Mouse (Mus musculus) leukemia stem cell, adult 10-12 weeks (primary cell): ENCODE data around the gene Olfr545. TPM values are rescaled to one million over a fixed set of nuclear protein-coding genes. Genes with fewer than 3 reads are reported as not detected.

ENCODE experiments used
- polyA plus RNA-seq: library from polyadenylated mRNA; stranded (reverse); fragments of >175 nt; gene quantifications from 2 replicates; pipeline ENCODE4 v1.2.3, GENCODE M21; 2012; ENCODE audit warnings: low replicate concordance

Olfr545 gene
- polyA plus RNA-seq, result not detected in 2 replicates

DNA sequence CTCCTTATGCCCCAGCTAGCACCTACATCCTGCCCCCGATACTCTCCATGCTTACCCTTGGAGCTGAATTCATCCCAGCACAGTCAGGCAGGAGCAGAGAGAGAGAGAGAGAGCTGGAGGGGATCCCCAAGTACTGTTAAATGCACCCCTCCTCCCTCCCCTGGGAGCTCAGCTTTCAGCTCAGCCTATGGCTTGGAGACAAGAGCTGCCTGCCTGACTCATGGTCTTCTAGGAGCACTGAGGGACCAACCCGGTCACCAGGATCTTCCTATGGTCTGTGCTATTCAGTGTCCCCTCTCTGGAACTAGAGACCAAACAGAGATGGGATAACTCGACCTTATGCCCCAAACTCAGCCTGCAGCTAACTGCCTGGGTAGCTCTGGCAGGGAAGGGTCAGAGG lies at the start of gene Olfr545:
TSS of gene Olfr545 (minus strand) at position 101 of the 400 bp plus-strand sequence.

DNA sequence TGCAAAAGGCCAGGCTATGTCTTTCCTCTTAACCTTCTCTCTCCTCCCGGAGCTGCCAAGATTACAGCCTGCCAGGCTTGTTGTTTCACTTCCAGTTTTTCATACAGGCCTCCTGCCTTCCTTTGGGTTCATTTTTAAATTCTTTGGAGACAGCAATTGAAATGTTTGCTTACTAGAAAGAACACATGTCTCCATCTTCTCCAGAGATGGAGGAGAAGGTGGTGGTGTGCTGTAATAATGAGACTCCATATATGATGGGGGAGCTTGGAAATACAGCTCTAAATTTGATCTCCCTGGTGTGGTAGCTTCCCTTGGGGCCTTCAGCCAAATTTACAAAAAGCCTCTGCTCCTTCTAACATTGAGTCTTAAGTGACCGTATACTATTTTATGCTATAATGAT lies 41.2 kb upstream of the Olfr545 start, which contains the start of gene Olfr548-ps1:
TSS of gene Olfr548-ps1 (plus strand) at position 301 of the 400 bp plus-strand sequence.

DNA sequence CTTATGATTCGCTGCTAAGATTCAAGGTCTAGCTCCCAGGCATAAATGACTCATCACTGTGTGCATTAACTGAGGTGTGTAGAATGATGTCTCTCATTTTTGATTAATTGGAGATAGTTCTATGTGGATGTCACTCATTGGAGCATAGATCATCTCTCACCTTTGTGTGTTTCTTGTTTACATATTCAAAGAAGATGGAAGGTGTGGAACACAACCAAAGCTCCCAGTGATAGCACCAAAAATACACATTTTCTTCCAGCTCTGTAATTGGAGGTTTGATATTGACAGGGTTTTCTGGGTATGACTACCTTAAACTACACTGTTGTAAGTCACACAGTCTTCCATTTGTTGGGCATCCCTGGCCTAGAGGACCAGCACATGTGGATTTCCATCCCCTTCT lies 35.1 kb upstream of the Olfr545 start, which contains the start of gene Olfr547:
TSS of gene Olfr547 (plus strand) at position 301 of the 400 bp plus-strand sequence.

DNA sequence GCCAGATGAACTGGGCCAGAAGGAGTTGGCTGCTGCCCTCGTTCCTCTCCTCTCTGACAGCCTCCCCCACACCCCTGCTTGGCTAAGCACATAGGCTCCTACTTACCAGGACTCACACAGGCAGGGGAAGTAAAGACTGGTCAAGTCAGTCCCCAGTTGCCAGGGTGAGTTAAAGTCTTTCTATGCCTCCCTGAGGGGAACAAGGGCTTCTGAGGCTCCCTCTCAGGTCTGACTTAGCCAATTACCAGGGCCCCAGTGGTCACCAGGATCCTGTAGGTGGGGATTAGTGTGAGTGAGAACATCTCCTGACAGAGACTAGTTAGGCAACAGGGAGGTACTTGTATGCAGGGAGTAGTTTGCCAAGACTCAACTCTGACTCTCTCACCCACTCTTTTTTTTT lies 11.2 kb downstream of the Olfr545 start, which contains the start of gene Olfr544:
TSS of gene Olfr544 (minus strand) at position 153 of the 400 bp plus-strand sequence.

DNA sequence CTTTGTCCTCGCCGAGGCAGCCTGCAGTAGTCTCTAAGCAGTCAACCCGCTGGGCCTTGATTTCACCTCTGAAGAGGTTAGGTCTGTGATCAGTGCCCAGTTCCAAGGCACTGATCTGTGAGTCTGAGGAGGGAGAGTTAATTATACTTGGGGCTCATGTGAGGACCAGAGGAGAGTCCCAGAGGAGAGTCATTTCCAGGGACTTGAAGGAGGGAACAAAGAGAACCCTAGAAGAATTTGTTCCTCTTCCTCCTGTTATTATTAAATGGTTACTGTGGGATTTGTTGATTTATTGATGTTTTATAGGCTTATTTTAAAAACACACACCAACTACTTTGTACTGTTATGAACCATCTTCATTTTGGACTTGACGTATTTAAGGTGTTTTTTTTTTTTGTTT lies 17.8 kb downstream of the Olfr545 start, which contains the start of gene Olfr543:
TSS of gene Olfr543 (minus strand) at position 101 of the 400 bp plus-strand sequence.

DNA sequence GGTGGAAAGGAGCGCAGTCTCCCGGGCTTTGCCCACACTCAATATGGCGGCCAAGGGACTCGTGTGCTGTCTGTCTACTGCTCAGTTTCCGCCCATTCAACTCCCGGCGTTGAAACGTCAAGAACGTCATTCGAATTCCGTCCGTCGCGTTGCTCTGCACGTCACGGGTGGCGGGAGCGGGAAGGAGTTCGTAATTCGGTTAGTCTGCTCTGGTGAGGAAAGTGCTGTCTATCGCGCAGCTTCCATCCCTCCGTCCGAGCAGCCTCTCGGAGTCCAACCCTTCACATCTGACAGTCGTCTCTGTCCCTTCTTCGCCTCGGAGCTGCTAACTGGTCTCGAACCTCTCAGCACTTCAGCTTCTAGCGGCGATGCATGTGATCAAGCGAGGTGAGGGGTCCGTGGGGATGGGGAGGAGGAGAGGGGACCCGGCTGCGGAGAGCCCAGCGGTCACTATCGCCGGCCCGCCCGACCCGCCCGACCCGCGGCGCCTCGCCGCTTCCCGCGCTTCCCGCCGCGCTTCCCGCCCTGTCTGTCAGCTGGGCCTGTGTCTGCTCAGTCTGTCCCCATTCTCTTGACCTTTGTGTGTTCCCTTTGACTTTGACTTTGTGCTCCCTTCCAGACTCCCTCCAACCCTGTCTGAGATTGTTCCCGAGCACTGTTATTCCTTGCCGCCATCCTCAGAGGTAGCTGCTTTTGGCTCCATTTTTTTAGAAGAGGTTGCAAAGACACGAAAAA lies 57.5 kb downstream of the Olfr545 start, which contains the start of gene Rrm1:
TSS of gene Rrm1 (plus strand) at position 39 of the 735 bp plus-strand sequence.

Other genes with a start within 250 kb of the Olfr545 start
- 60.1 and 267 TPM in 2 replicates for gene Rhog, start 243.5 kb downstream of the Olfr545 start, polyA plus RNA-seq
- gene Stim1, start 231.8 kb downstream of the Olfr545 start, polyA plus RNA-seq, result 40.4 and 40.7 TPM in 2 replicates
- 19.3 and 87.3 TPM in 2 replicates for gene Rrm1, start 57.9 kb downstream of the Olfr545 start, polyA plus RNA-seq
- gene Olfr543, start 17.9 kb downstream of the Olfr545 start, polyA plus RNA-seq, result not detected in 2 replicates
- gene Olfr544, start 11.3 kb downstream of the Olfr545 start, polyA plus RNA-seq, result not detected in 2 replicates
- not detected in 2 replicates for gene Olfr547, start 35.2 kb upstream of the Olfr545 start, polyA plus RNA-seq
- gene Olfr548-ps1, start 41.3 kb upstream of the Olfr545 start, polyA plus RNA-seq, result not detected in 2 replicates
- not detected in 2 replicates for gene Olfr549, start 50.3 kb upstream of the Olfr545 start, polyA plus RNA-seq
- gene Trim21, start 65.9 kb upstream of the Olfr545 start, polyA plus RNA-seq, result 2.1 and 6.2 TPM in 2 replicates
- not detected in 2 replicates for gene Olfr550, start 71.9 kb upstream of the Olfr545 start, polyA plus RNA-seq
- gene Olfr551, start 92.3 kb upstream of the Olfr545 start, polyA plus RNA-seq, result not detected in 2 replicates
- gene Olfr552, start 98.2 kb upstream of the Olfr545 start, polyA plus RNA-seq, result 0.06 TPM in 1 of 2 replicates, not detected in the other
- 0.37 TPM in 1 of 2 replicates, not detected in the other for gene Olfr553, start 118.6 kb upstream of the Olfr545 start, polyA plus RNA-seq
- gene Olfr554, start 138.9 kb upstream of the Olfr545 start, polyA plus RNA-seq, result 0.07 TPM in 1 of 2 replicates, not detected in the other
- gene Olfr555, start 159.2 kb upstream of the Olfr545 start, polyA plus RNA-seq, result not detected in 2 replicates
- not detected in 2 replicates for gene Olfr556, start 165.3 kb upstream of the Olfr545 start, polyA plus RNA-seq
- 0.35 and 1.2 TPM in 2 replicates for gene Trim68, start 187.8 kb upstream of the Olfr545 start, polyA plus RNA-seq
- gene Olfr557, start 196.3 kb upstream of the Olfr545 start, polyA plus RNA-seq, result not detected in 2 replicates
- not detected in 2 replicates for gene Olfr558, start 202.6 kb upstream of the Olfr545 start, polyA plus RNA-seq
- gene Olfr33, start 219.5 kb upstream of the Olfr545 start, polyA plus RNA-seq, result not detected in 2 replicates
- not detected in 2 replicates for gene Olfr559, start 227.9 kb upstream of the Olfr545 start, polyA plus RNA-seq